Mouse (Mus musculus) liver, adult 2 months (tissue): Measurements from ENCODE around the gene Flt3.

Source experiments
- CTCF ChIP-seq: fragments of 200-500 bp; IDR thresholded peaks from 2 replicates; pipeline ENCODE4 v1.5.1; 2011; ENCODE audit warnings: low read depth, low read length, control low read depth
- POLR2A ChIP-seq: fragments of 200-500 bp; IDR thresholded peaks from 2 replicates; pipeline ENCODE4 v1.6.1; 2011; ENCODE audit warnings: low read length, control low read depth; ENCODE audit not compliant: insufficient read depth; ENCODE audit errors: extremely low read depth

GRCm38 (mm10) chr5:147315432-147316075 lies 84.7 kb downstream of the Flt3 start:
- TF ChIP-seq CTCF, result no peak
- TF ChIP-seq POLR2A, result no peak
